Comparison of ENCODE assay signal across 8 mouse cellular contexts in the genomic region with DNA sequence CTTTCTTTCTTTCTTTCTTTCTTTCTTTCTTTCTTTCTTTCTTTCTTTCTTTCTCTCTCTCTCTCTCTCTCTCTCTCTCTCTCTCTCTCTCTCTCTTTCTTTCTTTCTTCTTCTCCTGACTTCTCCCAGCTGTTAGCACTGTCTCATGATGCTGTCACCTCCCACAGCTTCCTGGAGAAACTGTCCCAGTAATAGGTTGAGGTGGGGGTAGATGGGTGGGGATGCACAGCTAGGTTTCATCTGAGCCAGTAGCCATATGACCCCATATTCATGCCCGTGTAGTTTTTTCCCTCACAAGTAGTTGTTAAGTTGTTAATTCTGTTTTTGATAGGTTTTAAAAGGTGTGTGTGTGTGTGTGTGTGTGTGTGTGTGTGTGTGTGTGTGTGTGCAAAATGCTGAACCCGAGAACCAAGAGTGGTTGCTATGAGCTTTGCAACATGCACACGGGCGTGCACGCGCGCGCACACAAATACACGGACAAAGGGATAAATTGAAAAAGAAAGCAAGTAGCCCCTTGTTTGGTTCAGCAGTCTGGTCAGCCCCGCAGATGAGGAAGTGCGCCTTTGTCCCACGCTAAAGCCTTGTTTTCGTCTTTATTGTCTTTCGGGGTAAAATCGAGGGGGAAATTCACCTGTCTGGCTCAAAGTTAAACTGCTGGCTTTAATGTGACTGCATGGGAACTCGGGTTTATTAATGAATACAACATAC.
A peak's percentile ranks its signal among the peaks of the same experiment; 100 is the strongest.
DNase-seq lines count a peak whose midpoint lies in the region; ATAC-seq and TF ChIP-seq lines count a peak whose summit lies in the region.

No protein-coding gene starts in this region.

- H3K4me2 ChIP-seq in kidney, postnatal 0 days (ENCODE audit: low read length) = peak overlapping the region; percentile 62
- H3K4me2 ChIP-seq in forebrain, embryonic 15.5 days (replicated peaks) = peak overlapping the region; percentile 49
- H3K4me2 ChIP-seq in limb, embryonic 11.5 days (ENCODE audit: low read depth, severe bottlenecking) = peak overlapping the region; percentile 54
- peak overlapping the region; percentile 52 for H3K4me2 ChIP-seq in midbrain, embryonic 16.5 days (ENCODE audit: low read length)

- peak; percentile 64 for DNase-seq in kidney, postnatal 0 days (ENCODE audit: low spot score)
- no peak for DNase-seq in kidney, adult 9 months
- DNase-seq in brain, adult 2 months (ENCODE audit: low read depth, low spot score) = peak; percentile 46
- DNase-seq in limb, embryonic 11.5 days (ENCODE audit: low spot score) = peak; percentile 60
- no peak for DNase-seq in ovary, adult 18-20 months (ENCODE audit: low spot score)
- no peak for DNase-seq in spleen, adult 12 weeks (ENCODE audit: low spot score)

- peak; percentile 20; the same call in 1 of the 2 replicates for ATAC-seq in kidney, postnatal 0 days (replicated peaks; ENCODE audit: low FRiP score, low read depth)
- ATAC-seq in forebrain, embryonic 15.5 days (replicated peaks) = peak; percentile 58; the same call in 1 of the 2 replicates
- peak; percentile 26; the same call in 1 of the 2 replicates for ATAC-seq in limb, embryonic 11.5 days (ENCODE audit: insufficient number of reproducible peaks, low FRiP score, low TSS enrichment, low read depth)
- peak; percentile 78 for ATAC-seq in midbrain, embryonic 16.5 days

- no peaks in the 10 kb centered on the region for H3K4me1 ChIP-seq in kidney, postnatal 0 days (replicated peaks; ENCODE audit: insufficient read depth, low read length)
- peaks cover 12% of the 10 kb centered on the region for H3K4me1 ChIP-seq in forebrain, embryonic 15.5 days
- peaks cover 10% of the 10 kb centered on the region; the same call in 1 of the 2 replicates for H3K4me1 ChIP-seq in limb, embryonic 11.5 days (ENCODE audit: control insufficient read depth, insufficient read depth, low read length)
- peaks cover 15% of the 10 kb centered on the region for H3K4me1 ChIP-seq in midbrain, embryonic 16.5 days (ENCODE audit: control insufficient read depth, insufficient read depth, low read length)

- H3K27me3 ChIP-seq in kidney, postnatal 0 days (ENCODE audit: insufficient read depth, low read length) = no peaks in the 10 kb centered on the region
- H3K27me3 ChIP-seq in forebrain, embryonic 15.5 days = no peaks in the 10 kb centered on the region
- no peaks in the 10 kb centered on the region for H3K27me3 ChIP-seq in limb, embryonic 11.5 days (ENCODE audit: control insufficient read depth, insufficient read depth, low read length)
- no peaks in the 10 kb centered on the region; the same call in 1 of the 2 replicates for H3K27me3 ChIP-seq in midbrain, embryonic 16.5 days (ENCODE audit: control insufficient read depth, insufficient read depth, low read depth, low read length)

- peak overlapping the region; percentile 33 for H3K4me3 ChIP-seq in kidney, postnatal 0 days (replicated peaks; ENCODE audit: low read depth, low read length)
- peak overlapping the region; percentile 36 for H3K4me3 ChIP-seq in forebrain, embryonic 15.5 days
- peak overlapping the region; percentile 12; the same call in 1 of the 2 replicates for H3K4me3 ChIP-seq in limb, embryonic 11.5 days (ENCODE audit: low read depth, low read length)
- peak overlapping the region; percentile 28 for H3K4me3 ChIP-seq in midbrain, embryonic 16.5 days (ENCODE audit: low read depth, low read length)

- H3K36me3 ChIP-seq in kidney, postnatal 0 days (ENCODE audit: insufficient read depth, low read length) = no peaks in the 10 kb centered on the region
- no peaks in the 10 kb centered on the region for H3K36me3 ChIP-seq in forebrain, embryonic 15.5 days
- H3K36me3 ChIP-seq in limb, embryonic 11.5 days (ENCODE audit: control insufficient read depth, insufficient read depth, low read length) = no peaks in the 10 kb centered on the region
- no peaks in the 10 kb centered on the region for H3K36me3 ChIP-seq in midbrain, embryonic 16.5 days (ENCODE audit: control insufficient read depth, insufficient read depth, low read length)

- peak overlapping the region; percentile 60 for H3K27ac ChIP-seq in kidney, postnatal 0 days
- H3K27ac ChIP-seq in forebrain, embryonic 15.5 days (replicated peaks) = peak overlapping the region; percentile 63
- peak overlapping the region; percentile 32; the same call in 1 of the 2 replicates for H3K27ac ChIP-seq in limb, embryonic 11.5 days (replicated peaks; ENCODE audit: low read depth, low read length)
- H3K27ac ChIP-seq in midbrain, embryonic 16.5 days (ENCODE audit: low read length) = peak overlapping the region; percentile 68

- no peaks in the 10 kb centered on the region for H3K9me3 ChIP-seq in kidney, postnatal 0 days (replicated peaks; ENCODE audit: low read length)
- H3K9me3 ChIP-seq in forebrain, embryonic 15.5 days = no peaks in the 10 kb centered on the region
- no peaks in the 10 kb centered on the region for H3K9me3 ChIP-seq in limb, embryonic 11.5 days (ENCODE audit: control insufficient read depth, low read length)
- H3K9me3 ChIP-seq in midbrain, embryonic 16.5 days (replicated peaks; ENCODE audit: control insufficient read depth, low read length, poor library complexity, severe bottlenecking) = no peaks in the 10 kb centered on the region

- H3K9ac ChIP-seq in kidney, postnatal 0 days (ENCODE audit: low read depth, low read length) = peak overlapping the region; percentile 23; the same call in 1 of the 2 replicates
- peak overlapping the region; percentile 41 for H3K9ac ChIP-seq in forebrain, embryonic 15.5 days (replicated peaks)
- peak overlapping the region; percentile 55 for H3K9ac ChIP-seq in limb, embryonic 11.5 days (ENCODE audit: low read length)
- H3K9ac ChIP-seq in midbrain, embryonic 16.5 days (ENCODE audit: low read depth, low read length) = peak overlapping the region; percentile 51

- WGBS in kidney, postnatal 0 days = 3% methylated on average over 16 of the region's 16 CpGs
- 0% methylated on average over 16 of the region's 16 CpGs for WGBS in forebrain, embryonic 15.5 days
- WGBS in limb, embryonic 11.5 days = 4% methylated on average over 16 of the region's 16 CpGs
- WGBS in midbrain, embryonic 16.5 days = under 1% methylated on average over 16 of the region's 16 CpGs

- TF ChIP-seq CTCF in kidney, postnatal 0 days (IDR thresholded peaks at IDR 0.05; ENCODE audit: low read depth) = no peak

Comparison
In these comparisons a context has a peak if more than half of its experiments do, and no peak if none do; other contexts are left out.
1. DNase-seq: peak in kidney, postnatal 0 days (single experiment), brain, adult 2 months (single experiment) and limb, embryonic 11.5 days (single experiment); none in kidney, adult 9 months (single experiment), ovary, adult 18-20 months (single experiment) and spleen, adult 12 weeks (single experiment).
2. ATAC-seq: peak in every context shown above with its lines; median percentile 78 in midbrain, embryonic 16.5 days; 58 in forebrain, embryonic 15.5 days; 26 in limb, embryonic 11.5 days; 20 in kidney, postnatal 0 days.
3. Peak in every context shown above with its lines, with median percentiles within 50 percentile points of each other: H3K27ac ChIP-seq, H3K4me2 ChIP-seq, H3K4me3 ChIP-seq and H3K9ac ChIP-seq.